Mouse (Mus musculus) liver, postnatal 0 days (tissue): ENCODE measurements at regions not wholly inside any gene's neighbourhood (a gene's known extent, or its start where the extent isn't known, plus 50 kb on each side); places are given as distances from the start of the nearest gene placed in this dataset.

ENCODE experiments used
- ATAC-seq: fragments of 200-750 bp; cut with Nextera tagmentation; 2 replicates; pipeline ENCODE4 v1.8.0; 2017; ENCODE audit warnings: mild to moderate bottlenecking, moderate library complexity
- DNase-seq: peaks from one replicate; pipeline ENCODE4 v3.0.0-alpha.2; 2016
- H3K27ac ChIP-seq: fragments of 300-500 bp; sonication (generic); 2 replicates; pipeline ENCODE4 v1.5.1; 2014; ENCODE audit warnings: antibody characterized with exemption, moderate library complexity, mild to moderate bottlenecking, low read depth
- H3K27me3 ChIP-seq: fragments of 300-500 bp; sonication (generic); 2 replicates; pipeline ENCODE4 v1.6.1; 2014; ENCODE audit warnings: low read length, control low read depth, mixed read lengths; ENCODE audit not compliant: insufficient read depth
- H3K36me3 ChIP-seq: fragments of 300-500 bp; sonication (generic); replicated peaks from 2 replicates; pipeline ENCODE4 v1.6.1; 2014; ENCODE audit warnings: mild to moderate bottlenecking, control low read depth, low read length, moderate library complexity, mixed read lengths; ENCODE audit not compliant: insufficient read depth
- H3K4me1 ChIP-seq: fragments of 300-500 bp; sonication (generic); 2 replicates; pipeline ENCODE4 v1.6.1; 2014; ENCODE audit warnings: antibody characterized with exemption, mild to moderate bottlenecking, control low read depth; ENCODE audit not compliant: insufficient read depth
- H3K4me2 ChIP-seq: fragments of 300-500 bp; sonication (generic); 2 replicates; pipeline ENCODE4 v1.6.1; 2014; ENCODE audit warnings: low read depth, mild to moderate bottlenecking, low read length, moderate library complexity, mixed read lengths
- H3K4me3 ChIP-seq: fragments of 300-500 bp; sonication (generic); 2 replicates; pipeline ENCODE4 v1.5.1; 2014; ENCODE audit warnings: low read depth, low read length
- H3K9ac ChIP-seq: fragments of 300-500 bp; sonication (generic); replicated peaks from 2 replicates; pipeline ENCODE4 v1.6.1; 2014; ENCODE audit warnings: mild to moderate bottlenecking, moderate library complexity
- H3K9me3 ChIP-seq: fragments of 300-500 bp; sonication (generic); 2 replicates; pipeline ENCODE4 v1.6.1; 2016; ENCODE audit warnings: mild to moderate bottlenecking, control low read depth, low read length, mixed read lengths
- CTCF ChIP-seq: sonication (generic); IDR thresholded peaks from 2 replicates; pipeline ENCODE4 v1.5.1; 2016; ENCODE audit warnings: antibody characterized with exemption, low read depth
- EP300 ChIP-seq: IDR thresholded peaks from 2 replicates; pipeline ENCODE4 v1.6.1; 2016; ENCODE audit warnings: antibody characterized with exemption, low read depth, mild to moderate bottlenecking
- WGBS: fragments of 180-500 bp; shearing (Covaris S2); extraction: QIAGEN DNeasy Blood & Tissue Kit; methylation state at CpG from one replicate; pipeline ENCODE4 v1.1.7; 2014; ENCODE audit not compliant: insufficient replicate concordance; 5-methylcytosine and 5-hydroxymethylcytosine counted together

DNA sequence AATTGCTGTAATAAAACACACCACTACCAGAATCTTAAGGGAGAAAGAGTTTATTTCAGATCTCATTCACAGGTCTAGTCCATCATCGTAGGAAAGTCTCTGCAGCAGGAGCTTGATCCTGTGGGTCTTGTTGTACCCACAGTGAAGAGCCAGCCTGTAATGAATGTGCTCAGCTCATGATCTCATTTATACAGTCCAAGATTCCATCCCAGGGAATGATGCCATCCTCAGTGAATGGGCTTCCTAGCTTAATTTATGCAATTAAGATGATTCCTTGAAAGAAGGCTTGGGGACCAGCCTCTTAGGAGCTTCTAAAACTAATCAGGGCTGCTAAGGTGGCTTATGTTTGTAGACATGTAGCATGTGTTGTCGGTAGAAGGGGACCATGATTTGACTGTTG, 89.3 kb upstream of the Prmt6 start:
- Histone ChIP-seq H3K4me2 (no peak overlapping the region), H3K27ac (no peak overlapping the region)
- TF ChIP-seq EP300 (no peak), CTCF (no peak)

GRCm38 (mm10) chr3:110339026-110339606, 88.3 kb upstream of the Prmt6 start:
- H3K27me3 ChIP-seq, result no peaks in the 10 kb centered on the region
- H3K36me3 ChIP-seq, result no peaks in the 10 kb centered on the region
- DNase-seq (no peak), ATAC-seq (no peak)
- no peak overlapping the region for H3K27ac ChIP-seq
- TF ChIP-seq EP300 (no peak), CTCF (no peak)
- no peaks in the 10 kb centered on the region for H3K9me3 ChIP-seq
- no peaks in the 10 kb centered on the region for H3K4me1 ChIP-seq
- H3K9ac ChIP-seq, result no peak overlapping the region
- H3K4me2 ChIP-seq, result no peak overlapping the region
- WGBS, result 63% methylated on average over 2 of the region's 2 CpGs
- no peak overlapping the region for H3K4me3 ChIP-seq

More for the DNA sequence above, 89.3 kb upstream of the Prmt6 start:
- H3K4me3 ChIP-seq, result no peak overlapping the region
- H3K27me3 ChIP-seq, result no peaks in the 10 kb centered on the region
- WGBS, result 79% methylated on average over 2 of the region's 2 CpGs
- DNase-seq (no peak), ATAC-seq (no peak)
- no peak overlapping the region for H3K9ac ChIP-seq
- H3K36me3 ChIP-seq, result no peaks in the 10 kb centered on the region
- H3K4me1 ChIP-seq, result no peaks in the 10 kb centered on the region
- no peaks in the 10 kb centered on the region for H3K9me3 ChIP-seq

DNA sequence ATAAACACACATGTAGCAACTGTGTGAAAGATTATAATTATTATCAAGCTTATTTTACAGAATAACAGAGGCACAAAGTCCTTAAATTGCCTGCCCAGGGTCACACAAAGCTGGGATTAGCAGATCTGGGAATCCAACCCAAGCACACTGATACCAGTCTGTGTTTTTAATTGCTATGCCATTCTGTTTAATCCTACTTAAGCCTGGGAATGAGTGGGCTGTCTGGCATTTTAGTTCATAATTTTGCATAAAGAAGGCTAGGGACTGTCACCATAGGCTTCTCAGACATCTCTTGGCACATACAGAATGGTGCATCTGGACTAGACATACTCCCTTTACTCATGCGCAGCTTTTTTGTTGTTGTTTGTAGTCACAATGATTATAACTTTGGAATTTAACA, 78.4 kb upstream of the Prmt6 start:
- Histone ChIP-seq H3K9ac (no peak overlapping the region), H3K4me1 (no peaks in the 10 kb centered on the region), H3K4me3 (no peak overlapping the region), H3K4me2 (no peak overlapping the region), H3K27me3 (no peaks in the 10 kb centered on the region), H3K27ac (no peak overlapping the region), H3K9me3 (no peaks in the 10 kb centered on the region), H3K36me3 (no peaks in the 10 kb centered on the region)
- DNase-seq (no peak), ATAC-seq (no peak)
- 95% methylated on average over 1 of the region's 1 CpGs for whole genome bisulfite sequencing
- TF ChIP-seq CTCF, result no peak
- TF ChIP-seq EP300, result no peak

GRCm38 (mm10) chr3:110310270-110310669, 59.5 kb upstream of the Prmt6 start:
- TF ChIP-seq CTCF, result no peak
- TF ChIP-seq EP300, result no peak

DNA sequence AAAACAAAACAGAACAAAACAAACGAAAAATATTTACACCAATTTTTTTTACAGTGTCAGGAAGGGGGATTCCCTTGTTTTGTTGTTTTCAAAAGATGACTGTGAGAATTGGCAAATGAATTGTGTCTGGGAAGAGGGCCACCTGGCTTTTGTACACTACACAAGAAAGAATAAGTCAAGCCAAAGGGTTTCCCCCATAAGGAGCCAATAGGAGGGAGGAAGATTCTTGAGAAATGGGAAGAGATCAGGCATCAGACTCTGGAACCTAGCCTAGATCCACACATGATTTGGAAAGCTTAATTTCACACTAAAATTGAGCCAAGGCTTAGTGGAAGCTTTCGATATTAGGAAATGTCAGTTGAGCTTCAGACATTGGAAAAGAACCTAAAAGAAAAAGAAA, 52.4 kb upstream of the Prmt6 start:
- Histone ChIP-seq H3K9me3 (no peaks in the 10 kb centered on the region), H3K4me1 (no peaks in the 10 kb centered on the region), H3K27ac (no peak overlapping the region), H3K36me3 (no peaks in the 10 kb centered on the region), H3K27me3 (no peaks in the 10 kb centered on the region), H3K9ac (no peak overlapping the region), H3K4me2 (no peak overlapping the region), H3K4me3 (no peak overlapping the region)
- TF ChIP-seq CTCF (no peak), EP300 (no peak)
- ATAC-seq, result no peak
- 63% methylated on average over 2 of the region's 2 CpGs for WGBS
- DNase-seq, result no peak

More at GRCm38 (mm10) chr3:110310270-110310669, 59.5 kb upstream of the Prmt6 start:
- Histone ChIP-seq H3K27me3 (no peaks in the 10 kb centered on the region), H3K4me3 (no peak overlapping the region), H3K4me2 (no peak overlapping the region), H3K27ac (no peak overlapping the region), H3K9me3 (no peaks in the 10 kb centered on the region), H3K36me3 (no peaks in the 10 kb centered on the region), H3K9ac (no peak overlapping the region), H3K4me1 (no peaks in the 10 kb centered on the region)
- WGBS, result 61% methylated on average over 1 of the region's 1 CpGs
- no peak for DNase-seq
- no peak for ATAC-seq
